Mouse (Mus musculus) 3T3-L1 (cell line): ENCODE measurements at regions not wholly inside any gene's neighbourhood (a gene's known extent, or its start where the extent isn't known, plus 50 kb on each side); places are given as distances from the start of the nearest gene placed in this dataset.

ENCODE experiments used
- DNase-seq: peaks from one replicate; pipeline ENCODE4 v3.0.0-alpha.2; 2015; ENCODE audit warnings: low read depth, low spot score

GRCm38 (mm10) chr13:52371986-52372385 lies 159.1 kb downstream of the Diras2 start:
- DNase-seq, result no peak

GRCm38 (mm10) chr13:52374781-52375180 lies 156.3 kb downstream of the Diras2 start:
- DNase-seq, result no peak

- DNase-seq, result no peak
Measured at GRCm38 (mm10) chr13:52378236-52378635, 152.8 kb downstream of the Diras2 start.

DNA sequence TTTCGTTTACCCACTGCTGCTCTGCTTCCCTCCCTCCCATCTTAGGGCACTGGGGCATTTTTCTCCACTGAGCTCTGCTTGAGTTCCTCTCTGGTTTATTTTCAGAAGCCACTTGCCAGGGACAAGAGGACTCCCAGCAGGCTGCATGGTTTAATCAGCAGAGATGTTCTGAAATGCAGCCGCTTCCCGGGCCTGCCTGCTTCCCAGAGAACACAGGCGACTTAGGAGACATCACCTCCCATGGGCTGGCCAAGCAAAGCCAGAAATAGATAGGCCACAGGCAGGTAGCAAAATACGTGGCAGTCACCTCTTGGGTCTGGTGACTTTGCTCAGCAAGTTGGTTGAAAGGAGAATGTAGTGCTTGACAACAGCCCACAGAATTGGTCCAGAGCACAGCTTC lies 141.8 kb downstream of the Diras2 start:
- DNase-seq, result no peak

- DNase-seq, result no peak
Measured at GRCm38 (mm10) chr13:52395786-52396185, 135.3 kb downstream of the Diras2 start.

DNA sequence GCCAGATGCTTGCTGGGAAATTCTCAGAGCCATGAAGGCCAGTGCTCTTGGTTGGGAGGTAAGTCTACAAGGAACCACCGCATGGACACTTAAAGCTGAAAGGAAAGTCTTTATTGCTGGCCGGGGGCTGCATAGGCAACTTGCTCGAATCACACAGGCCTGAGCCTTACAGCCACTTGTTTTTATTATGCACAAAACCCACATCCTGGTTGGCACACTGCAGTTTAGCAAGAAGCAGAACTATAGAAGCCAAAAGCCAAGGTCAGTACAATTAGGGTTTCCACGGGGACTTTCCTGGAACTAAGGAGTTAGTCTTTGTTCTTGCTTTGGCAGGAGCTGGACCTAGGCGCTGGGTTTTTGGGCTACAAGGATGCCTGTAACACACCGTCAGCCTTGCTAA lies 132.7 kb downstream of the Diras2 start:
- no peak for DNase-seq

GRCm38 (mm10) chr13:52399143-52399542 lies 131.9 kb downstream of the Diras2 start:
- DNase-seq, result no peak

DNA sequence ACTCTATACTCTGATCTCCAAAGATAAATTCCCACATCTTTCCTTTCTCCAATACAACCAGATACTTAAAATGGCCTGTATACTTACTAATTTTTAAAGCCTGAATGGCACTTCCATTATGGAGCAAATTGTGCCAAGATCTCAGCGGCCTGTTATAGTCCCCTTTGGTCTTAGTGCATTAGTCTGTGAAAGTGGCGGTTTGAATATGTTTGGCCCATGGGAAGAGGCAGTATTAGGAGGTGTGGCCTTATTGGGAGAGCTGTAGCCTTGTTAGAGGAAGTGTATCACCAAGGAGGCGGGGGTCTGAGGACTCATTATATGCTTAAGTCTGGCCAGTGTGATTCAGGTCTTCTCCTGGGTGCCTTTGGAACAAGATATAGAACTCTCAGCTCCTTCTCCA lies 127.3 kb downstream of the Diras2 start:
- no peak for DNase-seq

GRCm38 (mm10) chr13:52416301-52416700 lies 114.8 kb downstream of the Diras2 start:
- no peak for DNase-seq

- no peak for DNase-seq
Measured at GRCm38 (mm10) chr13:52422456-52422855, 108.6 kb downstream of the Diras2 start.

GRCm38 (mm10) chr13:52428527-52428926 lies 102.6 kb downstream of the Diras2 start:
- DNase-seq, result no peak

DNA sequence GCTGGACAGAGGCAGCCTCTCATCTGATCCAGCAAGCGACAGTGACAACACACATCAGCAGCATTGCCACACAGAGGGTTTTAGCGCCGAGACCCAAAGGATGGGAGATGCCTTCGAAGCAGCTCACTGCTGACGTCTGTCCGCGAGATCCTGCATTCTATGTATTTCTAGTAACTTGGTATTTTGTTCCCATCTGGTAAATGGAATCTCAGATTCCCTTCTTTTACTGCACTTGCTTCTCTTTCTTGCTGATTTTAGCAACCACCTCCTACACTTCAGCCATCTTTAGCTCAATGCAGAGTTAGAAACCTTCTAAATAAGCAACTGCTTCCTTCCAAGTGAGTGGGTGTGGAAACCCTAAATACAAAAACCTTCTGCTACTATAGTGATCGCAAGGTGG lies 94.3 kb downstream of the Diras2 start:
- no peak for DNase-seq

- DNase-seq, result no peak
Measured at GRCm38 (mm10) chr13:52445513-52445912, 85.6 kb downstream of the Diras2 start.

DNA sequence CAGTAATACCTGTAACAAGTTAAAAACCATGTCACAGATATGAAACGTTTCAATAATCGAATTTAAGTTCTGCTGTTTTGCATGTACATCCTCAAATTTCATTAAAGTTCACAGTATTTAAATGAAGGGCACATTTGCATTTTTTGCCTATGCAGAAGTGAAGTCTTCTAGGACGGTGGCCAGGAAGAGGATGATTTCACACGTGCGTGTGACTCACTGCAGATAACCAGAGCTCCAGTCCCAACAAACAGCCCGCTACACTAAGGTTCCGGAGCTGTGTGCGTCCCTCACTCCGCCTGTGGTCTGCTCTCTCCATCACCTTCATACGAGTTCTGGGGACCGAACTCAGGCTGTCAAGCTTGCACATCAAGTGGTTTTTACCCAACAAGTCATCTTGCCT lies 82.2 kb downstream of the Diras2 start:
- no peak for DNase-seq

GRCm38 (mm10) chr13:52451486-52451885 lies 79.6 kb downstream of the Diras2 start:
- DNase-seq, result no peak

- DNase-seq, result no peak
Measured at GRCm38 (mm10) chr13:52452291-52452690, 78.8 kb downstream of the Diras2 start.
